Mouse (Mus musculus) left cerebral cortex, adult 2 months (tissue): ENCODE data around the gene Krtap2-4. TPM values are rescaled to one million over a fixed set of nuclear protein-coding genes. Genes with fewer than 3 reads are reported as not detected.
"Not testable (repeated sequence)": the region's sequence is repeated elsewhere in the genome, so short reads cannot be mapped to it uniquely, and the experiment has no call there.

Experiments used
- DNase-seq, 2 experiments: peaks; one replicate each; pipeline ENCODE4 v3.0.0; 2021 to 2022; ENCODE audit warnings: low spot score in 2 of 2, mixed read lengths in 1 of 2; ENCODE audit errors: extremely low spot score in 1 of 2
- H3K27ac ChIP-seq: fragments of 200-600 bp; 2 replicates; pipeline ENCODE4 v1.8.1; 2022
- H3K4me3 ChIP-seq: fragments of 200-600 bp; 2 replicates; pipeline ENCODE4 v1.8.1; 2022
- CTCF ChIP-seq: fragments of 200-600 bp; IDR thresholded peaks from 2 replicates; pipeline ENCODE4 v1.8.1; 2022; ENCODE audit warnings: antibody characterized with exemption, mild to moderate bottlenecking, moderate library complexity
- intact Hi-C: fragments of 180-260 bp; cut with DNase I; formaldehyde crosslinking; loops from one replicate; pipeline ENCODE4 v1.15.1; 2025
- total RNA-seq, 2 experiments: library from RNA; stranded (reverse); gene quantifications; 2 replicates each; pipeline ENCODE4 v1.2.3; 2021

Gene Krtap2-4
- total RNA-seq, 2 experiments from 2014 or later, result not detected

DNA sequence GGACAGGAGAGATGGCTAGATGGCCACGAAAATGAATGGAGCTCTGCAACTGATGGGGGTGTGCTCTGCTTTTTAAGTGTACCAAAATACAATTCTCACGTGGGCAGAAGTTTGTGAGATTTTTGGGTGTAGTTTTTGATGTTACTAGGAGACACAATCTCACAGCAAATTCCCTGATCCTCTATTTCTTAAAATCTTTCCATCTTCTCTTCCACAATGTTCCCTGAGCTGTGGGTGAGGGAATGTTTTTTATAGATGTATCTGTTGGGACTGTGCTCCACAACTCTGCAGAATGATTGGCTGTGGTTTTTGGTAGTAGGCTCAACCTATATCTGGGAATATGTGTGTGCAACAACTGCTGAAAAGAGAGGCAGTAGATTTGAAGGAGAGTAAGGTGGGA, 18.6 kb upstream of the Krtap2-4 start:
- no peak for TF ChIP-seq CTCF
- Histone ChIP-seq H3K27ac (no peak overlapping the region), H3K4me3 (no peak overlapping the region)
- intact Hi-C loops, result loop anchor here (5.0 kb wide), 2 partner anchors 76 to 166 kb away; partner anchors contain the start of genes Gm11939 and Krtap3-2
- DNase-seq, result no peak

DNA sequence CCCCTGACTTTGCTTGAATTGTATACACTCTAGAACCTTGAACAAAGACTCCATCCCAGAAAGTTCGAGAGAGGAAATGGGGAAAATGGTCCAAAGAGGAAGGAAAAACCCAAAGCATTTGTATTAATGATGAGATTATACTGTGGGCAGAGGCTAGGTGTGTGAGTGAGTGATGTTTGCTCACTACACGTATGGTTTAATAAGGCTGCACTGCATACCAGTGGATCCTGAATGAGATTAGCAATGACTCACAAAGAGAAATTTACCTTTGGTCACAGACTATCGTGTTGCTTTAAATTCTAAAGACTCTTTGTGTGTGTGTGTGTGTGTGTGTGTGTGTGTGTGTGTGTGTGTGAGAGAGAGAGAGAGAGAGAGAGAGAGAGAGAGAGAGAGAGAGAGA, 16.2 kb upstream of the Krtap2-4 start:
- intact Hi-C loops, result loop anchor here (5.0 kb wide), 2 partner anchors 74 to 164 kb away; partner anchors contain the start of genes Gm11939 and Krtap3-2
- no peak overlapping the region for H3K27ac ChIP-seq
- H3K4me3 ChIP-seq, result no peak overlapping the region
- no peak for TF ChIP-seq CTCF
- DNase-seq, result no peak

DNA sequence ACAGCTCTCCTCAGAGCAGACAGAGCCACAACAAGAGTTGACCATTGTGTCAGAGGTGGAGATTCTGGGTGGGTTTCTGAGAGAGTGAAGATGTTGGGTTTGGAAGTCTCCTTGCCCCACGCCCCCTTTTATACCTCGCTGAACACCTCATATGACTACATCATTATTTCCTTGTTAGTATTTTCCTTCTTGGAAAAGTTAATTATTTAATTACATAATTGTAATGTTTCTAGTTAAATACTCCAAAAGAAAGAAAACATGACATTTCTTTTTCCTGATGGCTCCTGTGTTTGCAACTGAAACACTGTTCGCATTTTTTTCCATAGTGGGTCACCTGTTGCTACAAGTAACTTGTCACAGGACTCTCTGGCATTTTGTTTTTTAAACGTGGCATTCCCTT, 13.5 kb upstream of the Krtap2-4 start, which contains the start of gene Krtap4-1:
Gene Krtap4-1, minus strand, starts transcription at position 101 of the 400 bp plus-strand sequence.
- H3K4me3 ChIP-seq, result no peak within 1 kb of the TSS
- TF ChIP-seq CTCF, result no peak
- DNase-seq, result no peak
- no peak within 1 kb of the TSS for H3K27ac ChIP-seq
- intact Hi-C loops, result no loop called here

DNA sequence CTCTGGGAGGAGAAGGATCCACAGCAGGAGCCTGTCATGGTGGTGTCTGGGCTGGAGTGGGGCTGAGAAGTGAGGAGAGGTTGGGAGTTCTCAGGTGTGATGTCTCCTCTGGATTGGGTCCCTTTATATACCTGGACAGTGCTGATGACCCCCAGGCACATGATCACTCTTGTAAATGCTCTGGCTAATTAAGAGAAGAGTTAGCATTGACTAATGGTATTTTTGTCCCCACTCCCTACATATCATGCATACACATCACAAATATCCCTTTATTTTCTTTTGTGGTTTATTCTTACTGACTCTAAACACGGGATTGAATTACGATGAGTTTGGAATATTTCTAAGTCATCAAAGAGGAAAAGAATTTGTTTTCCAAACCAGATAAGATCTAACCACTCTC, 5.7 kb upstream of the Krtap2-4 start, which contains the start of gene Gm11562:
Gene Gm11562, minus strand, starts transcription at position 101 of the 400 bp plus-strand sequence.
- no peak within 1 kb of the TSS for H3K4me3 ChIP-seq
- no peak for DNase-seq
- no peak for TF ChIP-seq CTCF
- no peak within 1 kb of the TSS for H3K27ac ChIP-seq
- intact Hi-C loops, result no loop called here

DNA sequence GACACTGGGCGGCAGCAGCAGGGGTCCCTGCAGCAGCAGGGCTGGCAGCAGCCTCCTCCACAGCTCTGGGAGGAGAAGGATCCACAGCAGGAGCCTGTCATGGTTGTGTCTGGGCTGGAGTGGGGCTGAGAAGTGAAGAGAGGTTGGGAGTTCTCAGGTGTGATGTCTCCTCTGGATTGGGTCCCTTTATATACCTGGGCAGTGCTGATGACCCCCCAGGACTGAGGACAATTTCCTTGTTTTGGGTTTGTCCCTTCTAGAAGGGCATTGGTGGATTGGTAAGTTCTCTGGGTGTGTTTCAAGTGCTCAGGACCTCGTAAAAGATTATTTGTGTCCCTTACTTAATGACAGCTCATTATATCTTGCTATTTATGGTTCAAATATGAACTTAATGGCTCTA, 4.6 kb downstream of the Krtap2-4 start, which contains the start of gene Gm11937:
Gene Gm11937, minus strand, starts transcription at position 101 of the 400 bp plus-strand sequence.
- DNase-seq, intact Hi-C loops, H3K4me3 ChIP-seq: not testable (repeated sequence)
- peak within 1 kb of the TSS; percentile 53; the same call in 1 of the 2 replicates for H3K27ac ChIP-seq

DNA sequence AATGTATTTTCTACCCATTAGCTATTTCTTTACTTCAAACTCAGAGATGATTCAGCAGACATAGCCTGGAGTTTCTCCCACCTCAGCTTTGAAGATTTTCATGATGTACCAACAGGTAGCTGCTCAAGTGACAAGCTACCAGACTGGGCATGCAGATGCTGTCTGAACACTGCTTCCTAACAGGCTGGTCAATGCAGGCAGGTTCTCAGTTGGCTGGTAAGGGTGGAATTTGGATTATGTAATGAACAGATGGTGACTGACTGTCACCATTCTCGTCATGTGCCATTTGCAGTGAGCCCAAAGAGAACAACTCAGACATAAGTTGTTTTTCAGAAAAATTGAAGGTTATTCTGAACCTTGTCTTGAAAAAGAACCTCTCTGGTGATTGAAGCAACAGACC, 5.5 kb downstream of the Krtap2-4 start:
- H3K27ac ChIP-seq, result no peak overlapping the region; the same call in 1 of the 2 replicates
- DNase-seq, result peak; percentile 16 to 32
- no peak for TF ChIP-seq CTCF
- no peak overlapping the region for H3K4me3 ChIP-seq
- intact Hi-C loops, result no loop called here

DNA sequence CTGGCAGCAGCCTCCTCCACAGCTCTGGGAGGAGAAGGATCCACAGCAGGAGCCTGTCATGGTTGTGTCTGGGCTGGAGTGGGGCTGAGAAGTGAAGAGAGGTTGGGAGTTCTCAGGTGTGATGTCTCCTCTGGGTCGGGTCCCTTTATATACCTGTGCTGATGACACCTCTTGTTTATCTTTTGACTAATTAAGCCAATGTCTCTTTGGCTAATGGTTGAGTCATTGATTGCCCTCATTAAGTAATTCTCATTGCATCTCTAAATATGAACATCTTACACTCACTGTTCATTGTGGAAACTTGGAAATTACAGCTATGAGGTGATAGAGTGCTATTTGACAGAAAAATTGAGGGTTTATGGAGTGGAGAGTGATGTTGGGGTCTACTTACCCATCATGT, 11.4 kb downstream of the Krtap2-4 start, which contains the start of gene Gm11938:
Gene Gm11938, minus strand, starts transcription at position 101 of the 400 bp plus-strand sequence.
- H3K4me3 ChIP-seq, intact Hi-C loops: not testable (repeated sequence)

DNA sequence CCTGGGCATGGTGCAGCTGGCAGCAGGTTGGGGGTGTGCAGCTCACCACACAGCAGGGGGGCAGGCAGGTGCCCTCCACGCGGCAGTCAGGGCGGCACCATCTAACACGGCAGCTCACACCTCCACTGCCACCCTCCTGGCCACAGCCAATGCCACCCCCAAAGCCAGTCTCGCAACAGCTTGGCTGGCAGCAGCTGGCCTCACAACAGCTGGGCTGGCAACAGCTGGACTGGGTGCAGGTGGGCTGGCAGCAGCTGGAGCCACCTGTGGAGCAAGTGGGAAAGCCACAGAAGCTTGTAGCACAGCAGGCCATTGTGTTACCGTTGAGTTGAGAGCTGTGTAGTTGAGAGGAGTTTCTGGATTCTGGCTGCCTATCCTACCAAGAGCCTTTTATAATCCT, 16.9 kb downstream of the Krtap2-4 start, which contains the start of gene Krtap9-3:
Gene Krtap9-3, minus strand, starts transcription at position 364 of the 400 bp plus-strand sequence.
- DNase-seq, H3K4me3 ChIP-seq, intact Hi-C loops, H3K27ac ChIP-seq: not testable (repeated sequence)

More for the DNA sequence above, 11.4 kb downstream of the Krtap2-4 start, which contains the start of gene Gm11938:
- not testable (repeated sequence) for H3K27ac ChIP-seq, DNase-seq

DNA sequence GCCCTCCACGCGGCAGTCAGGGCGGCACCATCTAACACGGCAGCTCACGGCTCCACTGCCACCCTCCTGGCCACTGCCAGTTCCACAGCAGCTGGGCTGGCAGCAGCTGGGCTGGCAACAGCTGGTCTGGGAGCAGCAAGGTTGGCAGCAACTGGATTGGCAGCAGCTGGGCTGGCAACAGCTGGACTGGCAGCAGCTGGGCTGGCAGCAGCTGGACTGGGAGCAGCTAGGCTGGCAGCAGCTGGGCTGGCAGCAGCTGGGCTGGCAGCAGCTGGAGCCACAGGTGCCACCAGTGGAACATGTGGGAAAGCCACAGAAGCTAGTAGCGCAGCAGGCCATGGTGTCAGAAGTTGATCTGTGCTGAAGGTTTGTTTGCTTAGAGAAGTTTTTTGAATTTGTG, 23.7 kb downstream of the Krtap2-4 start, which contains the start of gene Krtap1-3:
Gene Krtap1-3, minus strand, starts transcription at position 359 of the 400 bp plus-strand sequence.
- intact Hi-C loops, result no loop called here
- Histone ChIP-seq H3K4me3 (no peak within 1 kb of the TSS), H3K27ac (no peak within 1 kb of the TSS)
- DNase-seq, result no peak
- TF ChIP-seq CTCF, result no peak

DNA sequence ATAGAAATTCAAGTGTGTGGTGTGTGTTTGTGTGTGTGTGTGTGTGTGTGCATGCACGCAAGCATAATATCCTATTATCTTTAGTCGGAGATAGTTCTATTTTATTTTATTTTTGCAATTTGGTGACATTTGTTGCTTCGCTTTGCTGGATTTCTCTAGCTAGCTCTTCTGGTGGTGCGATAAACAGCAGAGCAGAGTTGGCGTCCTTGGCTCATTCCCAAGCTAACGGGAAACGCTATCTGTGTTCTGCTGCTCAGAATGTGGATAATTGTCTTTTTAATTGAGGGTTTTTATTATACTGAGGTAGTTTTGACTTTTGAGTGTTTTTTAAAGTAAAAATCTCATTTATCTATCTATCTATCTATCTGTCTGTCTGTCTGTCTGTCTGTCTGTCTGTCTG, 29.6 kb downstream of the Krtap2-4 start:
- intact Hi-C loops, result no loop called here

DNA sequence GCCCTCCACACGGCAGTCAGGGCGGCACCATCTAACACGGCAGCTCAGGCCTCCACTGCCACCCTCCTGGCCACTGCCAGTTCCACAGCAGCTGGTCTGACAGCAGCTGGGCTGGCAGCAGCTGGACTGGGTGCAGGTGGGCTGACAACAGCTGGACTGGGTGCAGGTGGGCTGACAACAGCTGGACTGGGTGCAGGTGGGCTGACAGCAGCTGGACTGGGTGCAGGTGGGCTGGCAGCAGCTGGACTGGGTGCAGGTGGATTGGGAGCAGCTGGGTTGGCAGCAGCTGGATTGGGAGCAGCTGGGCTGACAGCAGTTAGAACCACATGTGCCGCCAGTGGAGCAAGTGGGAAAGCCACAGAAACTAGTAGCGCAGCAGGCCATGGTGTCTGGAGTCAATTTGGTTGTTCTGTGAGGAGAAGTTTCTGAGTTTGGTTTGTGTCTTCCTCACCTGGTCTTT, 31.4 kb downstream of the Krtap2-4 start, which contains the start of gene Krtap1-4:
Gene Krtap1-4, minus strand, starts transcription at position 410 of the 460 bp plus-strand sequence.
- intact Hi-C loops, result no loop called here
- DNase-seq, result no peak
- H3K27ac ChIP-seq, result no peak within 1 kb of the TSS
- H3K4me3 ChIP-seq, result no peak within 1 kb of the TSS
- TF ChIP-seq CTCF, result no peak

More for the DNA sequence above, 29.6 kb downstream of the Krtap2-4 start:
- Histone ChIP-seq H3K4me3 (no peak overlapping the region), H3K27ac (no peak overlapping the region)
- no peak for TF ChIP-seq CTCF
- no peak for DNase-seq

DNA sequence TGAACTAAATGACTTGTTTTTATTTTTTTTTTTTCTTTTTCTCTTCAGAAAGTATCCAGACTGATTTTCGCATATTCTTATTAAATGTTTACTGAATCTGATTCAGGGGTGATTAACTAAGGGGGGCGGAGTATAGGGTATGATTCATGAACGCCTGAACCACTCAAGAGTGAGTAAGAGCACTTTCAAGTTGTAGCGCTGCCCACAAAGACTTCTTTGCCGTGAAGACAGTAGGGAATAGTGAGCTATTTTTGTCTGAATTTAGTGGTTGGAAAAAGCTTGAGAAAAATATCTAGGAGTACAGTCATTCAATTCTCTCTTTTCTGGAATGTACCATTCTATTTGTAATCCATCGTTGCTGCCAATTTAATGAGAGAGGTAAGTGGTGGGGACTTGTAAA, 33.1 kb downstream of the Krtap2-4 start:
- TF ChIP-seq CTCF, result no peak
- DNase-seq, result no peak
- intact Hi-C loops, result no loop called here
- H3K4me3 ChIP-seq, result no peak overlapping the region
- H3K27ac ChIP-seq, result no peak overlapping the region

DNA sequence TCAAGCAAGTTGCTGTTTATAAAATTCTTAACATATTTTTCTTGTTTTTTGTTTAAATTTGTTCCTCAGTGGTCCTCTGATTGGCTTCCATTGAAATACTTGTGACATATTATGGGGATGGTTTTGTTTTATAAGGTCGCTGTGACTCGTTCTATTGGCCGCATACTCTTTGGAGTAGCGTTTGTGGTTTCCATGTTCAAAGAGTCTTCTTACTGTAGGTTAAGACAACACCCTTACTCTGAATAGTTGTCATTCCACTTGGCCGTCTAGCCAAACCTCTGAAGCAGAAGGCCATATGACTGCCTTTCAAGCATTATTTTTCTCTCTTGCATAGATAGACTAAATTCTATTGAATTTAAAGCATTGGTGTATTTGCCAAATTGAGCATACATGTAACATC, 33.6 kb downstream of the Krtap2-4 start:
- intact Hi-C loops, result no loop called here
- no peak for DNase-seq
- Histone ChIP-seq H3K4me3 (no peak overlapping the region), H3K27ac (no peak overlapping the region)
- TF ChIP-seq CTCF, result no peak
